Mouse (Mus musculus) forelimb bud, embryonic 11.5 days (tissue): ENCODE results near the gene March10.

ENCODE experiments used
- DNase-seq: peaks from one replicate; pipeline ENCODE4 v3.0.0-alpha.2; 2012; ENCODE audit warnings: low read depth, low spot score

Gene March10

DNA sequence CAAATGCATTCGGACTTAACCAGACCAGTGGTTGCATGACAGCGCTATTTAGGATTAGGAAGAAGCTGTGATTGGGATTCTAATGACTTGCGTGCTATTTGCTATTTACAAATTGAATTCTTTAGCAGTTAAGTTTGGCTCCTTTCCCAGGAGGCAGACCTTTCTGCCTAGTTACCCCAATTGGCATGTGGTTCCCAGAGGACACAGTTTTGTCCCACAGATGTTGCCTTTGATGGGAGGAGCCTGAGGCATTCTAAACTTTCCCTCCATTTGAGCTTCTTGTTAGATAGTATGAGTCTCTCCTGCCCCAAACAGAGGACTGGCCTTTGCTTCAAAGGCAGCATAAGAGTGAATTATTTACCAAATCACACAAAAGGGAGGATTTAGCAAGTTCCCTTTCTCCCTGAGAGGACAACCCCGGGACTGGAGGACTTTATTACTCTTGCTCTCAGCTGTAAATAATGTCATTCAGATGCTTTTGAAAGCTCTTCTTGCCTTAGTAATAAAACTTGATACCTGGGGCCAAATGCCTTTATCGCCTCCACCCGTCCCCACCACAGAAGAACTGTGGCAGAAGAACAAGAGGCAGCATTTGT, 48.6 kb downstream of the March10 start:
- DNase-seq, result no peak

DNA sequence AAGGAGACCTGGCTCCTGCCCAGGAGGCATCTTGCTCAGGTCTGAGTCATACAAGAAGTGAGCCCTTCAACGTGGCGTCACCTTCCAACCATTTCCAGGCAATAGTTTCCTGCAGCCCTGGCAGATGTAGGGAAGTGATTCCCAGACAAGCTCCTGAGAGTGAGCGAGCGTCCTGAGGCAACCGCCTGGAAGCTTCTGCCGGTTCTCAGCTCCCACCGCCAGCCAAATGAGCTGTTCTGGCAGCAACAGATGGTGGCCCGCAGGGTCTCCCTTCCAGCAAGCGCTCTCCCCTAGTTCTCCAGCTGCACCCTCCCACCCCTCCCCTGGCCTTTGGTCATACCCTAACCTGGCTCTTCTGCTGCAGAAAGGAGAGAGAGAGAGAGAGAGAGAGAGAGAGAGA, 54.2 kb downstream of the March10 start:
- no peak for DNase-seq

DNA sequence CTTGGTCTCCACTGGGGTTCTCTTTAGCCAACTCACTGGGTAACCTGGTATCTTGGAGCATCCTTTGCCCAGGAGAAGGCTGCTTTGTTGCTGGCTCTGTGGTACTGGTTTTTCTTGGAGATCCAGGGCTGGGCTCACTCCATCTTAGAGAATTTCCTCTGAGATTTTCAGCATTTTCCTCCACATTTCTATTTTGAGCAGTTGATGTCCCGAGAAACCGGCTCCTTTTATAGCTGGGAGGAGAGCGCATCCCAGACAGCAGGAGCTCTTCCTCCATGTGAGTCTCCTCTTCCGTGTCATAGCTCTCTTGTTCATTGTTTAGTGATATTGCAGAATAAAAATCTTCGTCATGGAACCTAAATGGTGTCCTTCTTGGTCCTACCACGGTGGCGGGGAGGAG, 66.2 kb downstream of the March10 start:
- no peak for DNase-seq

GRCm38 (mm10) chr11:105388636-105389035, 67.9 kb downstream of the March10 start:
- peak; percentile 32 for DNase-seq

- no peak for DNase-seq
These were observed 71.3 kb downstream of the March10 start for GRCm38 (mm10) chr11:105385266-105385665.

GRCm38 (mm10) chr11:105375821-105376235, 80.7 kb downstream of the March10 start:
- no peak for DNase-seq

GRCm38 (mm10) chr11:105374526-105375175, 81.9 kb downstream of the March10 start:
- no peak for DNase-seq

- no peak for DNase-seq
These were observed 82.7 kb downstream of the March10 start for GRCm38 (mm10) chr11:105373881-105374280.

GRCm38 (mm10) chr11:105371818-105372217, 84.7 kb downstream of the March10 start:
- DNase-seq, result no peak

DNA sequence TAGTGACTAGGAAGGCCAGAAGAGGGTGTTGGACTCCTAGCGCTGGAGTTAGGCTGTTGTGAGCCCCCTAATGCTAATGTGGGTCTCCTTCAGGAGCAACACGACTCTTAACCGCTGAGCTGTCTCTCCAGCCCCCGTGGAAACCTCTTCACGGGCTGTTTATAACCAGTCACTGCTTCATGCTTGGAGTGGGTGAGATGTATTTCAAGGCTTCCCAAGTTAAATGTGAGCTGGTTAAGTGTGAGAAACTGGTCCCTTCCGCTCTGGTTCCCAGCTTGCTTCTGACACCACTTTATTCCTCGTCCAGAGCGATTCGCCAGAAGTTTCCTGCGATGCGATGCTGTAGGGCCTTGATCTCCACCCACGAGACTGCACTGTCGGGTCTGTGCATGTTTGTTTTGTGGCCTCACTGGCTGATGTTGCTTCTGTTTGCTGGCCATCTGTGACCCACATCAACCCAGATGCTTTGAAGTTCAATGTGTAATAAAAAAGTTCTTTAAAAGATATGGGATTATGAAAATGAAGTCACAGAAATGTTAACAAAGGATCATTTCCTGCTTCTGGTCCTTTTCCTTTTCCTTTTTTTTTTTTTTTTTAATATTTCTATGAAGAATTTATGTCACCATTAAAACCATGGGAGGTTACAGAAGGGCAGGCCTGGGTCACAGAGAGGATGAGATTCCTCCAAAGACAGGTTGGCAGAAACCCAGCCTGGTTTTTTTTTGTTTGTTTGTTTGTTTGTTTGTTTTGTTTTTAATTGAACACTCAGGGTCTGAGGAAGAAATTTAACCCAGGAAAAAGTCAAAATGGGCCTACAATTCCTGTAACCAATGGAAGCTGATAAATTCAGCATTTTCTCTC, 86.8 kb downstream of the March10 start:
- no peak for DNase-seq

GRCm38 (mm10) chr11:105368833-105369232, 87.7 kb downstream of the March10 start:
- DNase-seq, result no peak

GRCm38 (mm10) chr11:105367163-105367562, 89.4 kb downstream of the March10 start:
- DNase-seq, result no peak

- DNase-seq, result no peak
These were observed 90.5 kb downstream of the March10 start for GRCm38 (mm10) chr11:105366051-105366450.

GRCm38 (mm10) chr11:105365611-105366010, 90.9 kb downstream of the March10 start:
- no peak for DNase-seq

- DNase-seq, result no peak
These were observed 92.0 kb downstream of the March10 start for GRCm38 (mm10) chr11:105364386-105365065.

- DNase-seq, result no peak
These were observed 92.7 kb downstream of the March10 start for GRCm38 (mm10) chr11:105363598-105364385.

GRCm38 (mm10) chr11:105362946-105363597, 93.5 kb downstream of the March10 start:
- peak; percentile 67 for DNase-seq

- DNase-seq, result no peak
These were observed 94.3 kb downstream of the March10 start for GRCm38 (mm10) chr11:105362041-105362765.

DNA sequence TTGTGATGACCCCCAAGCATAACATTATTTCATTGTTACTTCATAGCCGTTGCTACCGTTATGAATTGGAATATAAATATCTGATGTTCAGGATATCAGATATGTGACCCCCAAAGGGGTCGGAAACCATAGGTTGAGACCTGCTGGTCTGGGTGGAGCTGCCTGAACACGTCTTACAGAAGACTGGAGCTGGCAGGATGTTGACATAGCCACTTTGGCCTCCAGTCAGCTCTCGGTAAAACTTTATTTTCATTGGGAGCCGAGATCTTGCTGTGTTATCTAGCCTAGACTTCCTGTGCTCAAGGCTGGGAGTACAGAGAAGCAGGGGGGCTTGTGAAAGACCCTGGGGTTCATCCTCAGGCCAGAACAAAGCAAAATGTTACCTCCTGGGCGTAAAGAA, 100.2 kb downstream of the March10 start:
- DNase-seq, result no peak

- no peak for DNase-seq
These were observed 102.6 kb downstream of the March10 start for GRCm38 (mm10) chr11:105353891-105354280.
